Mouse (Mus musculus) thymus, postnatal 4 days (tissue): ENCODE data around the gene Ubl3.

Source experiments
- DNase-seq: peaks from one replicate; pipeline ENCODE4 v3.0.0; 2021

Ubl3 gene

GRCm38 (mm10) chr5:148468626-148469441 lies 83.8 kb downstream of the Ubl3 start:
- no peak for DNase-seq

- no peak for DNase-seq
These were observed 85.5 kb downstream of the Ubl3 start for GRCm38 (mm10) chr5:148466933-148467607.

- DNase-seq: no peak
These were observed 86.5 kb downstream of the Ubl3 start for GRCm38 (mm10) chr5:148466116-148466515.

GRCm38 (mm10) chr5:148465091-148465490 lies 87.5 kb downstream of the Ubl3 start:
- DNase-seq: no peak

GRCm38 (mm10) chr5:148464489-148464888 lies 88.1 kb downstream of the Ubl3 start:
- no peak for DNase-seq

- DNase-seq: no peak
These were observed 88.8 kb downstream of the Ubl3 start for GRCm38 (mm10) chr5:148463783-148464294.
